Mouse (Mus musculus): ENCODE measurements around the gene Igsf8. TPM values are rescaled to one million over a fixed set of nuclear protein-coding genes. Genes with fewer than 3 reads are reported as not detected.

Gene Igsf8
- polyA plus RNA-seq (2015; fragmentation: Nextera tagmentation; extraction: Ambion mirVana): 84.7 and 88.3 TPM in 2 replicates

- WGBS: 20% methylated on average over 8 of the region's 8 CpGs
- no peaks in the 10 kb centered on the region for H3K36me3 ChIP-seq (ENCODE audit: control insufficient read depth, insufficient read depth, low read length)
- ATAC-seq: no peak
These were observed at the start of gene Igsf8 for GRCm38 (mm10) chr1:172261477-172262078. Gene Igsf8, plus strand, starts transcription at chr1:172261641.

GRCm38 (mm10) chr1:172212776-172213175 is 48.7 kb upstream of the Igsf8 start:
- Histone ChIP-seq H3K27me3 (replicated peaks; ENCODE audit: control insufficient read depth, insufficient read depth, low read length) (no peaks in the 10 kb centered on the region), H3K4me3 (ENCODE audit: low read length) (no peak overlapping the region), H3K36me3 (ENCODE audit: control insufficient read depth, insufficient read depth, low read length) (no peaks in the 10 kb centered on the region), H3K4me1 (ENCODE audit: control insufficient read depth, insufficient read depth, low read depth, low read length) (peaks cover 12% of the 10 kb centered on the region), H3K9ac (ENCODE audit: low read depth, low read length) (no peak overlapping the region), H3K9me3 (ENCODE audit: control insufficient read depth, low read length) (no peaks in the 10 kb centered on the region), H3K27ac (ENCODE audit: low read depth, low read length) (no peak overlapping the region), H3K4me2 (ENCODE audit: low read length) (no peak overlapping the region)
- ATAC-seq: no peak
- 46% methylated on average over 5 of the region's 5 CpGs for WGBS

More at GRCm38 (mm10) chr1:172261477-172262078, at the start of gene Igsf8:
- H3K27ac ChIP-seq (ENCODE audit: low read depth, low read length): peak within 1 kb of the TSS; percentile 64
- peaks cover 4% of the 10 kb centered on the region for H3K4me1 ChIP-seq (ENCODE audit: control insufficient read depth, insufficient read depth, low read depth, low read length)
- no peak within 1 kb of the TSS for H3K4me2 ChIP-seq (ENCODE audit: low read length)
- no peaks in the 10 kb centered on the region for H3K9me3 ChIP-seq (ENCODE audit: control insufficient read depth, low read length)
- no peak within 1 kb of the TSS for H3K4me3 ChIP-seq (ENCODE audit: low read length)
- H3K9ac ChIP-seq (ENCODE audit: low read depth, low read length): peak within 1 kb of the TSS; percentile 22; the same call in 1 of the 2 replicates
- no peaks in the 10 kb centered on the region for H3K27me3 ChIP-seq (replicated peaks; ENCODE audit: control insufficient read depth, insufficient read depth, low read length)

- Histone ChIP-seq H3K9me3 (ENCODE audit: control insufficient read depth, low read length) (no peaks in the 10 kb centered on the region), H3K4me1 (ENCODE audit: control insufficient read depth, insufficient read depth, low read depth, low read length) (peaks cover 12% of the 10 kb centered on the region), H3K27ac (ENCODE audit: low read depth, low read length) (no peak overlapping the region), H3K9ac (ENCODE audit: low read depth, low read length) (no peak overlapping the region), H3K4me2 (ENCODE audit: low read length) (no peak overlapping the region), H3K27me3 (replicated peaks; ENCODE audit: control insufficient read depth, insufficient read depth, low read length) (no peaks in the 10 kb centered on the region), H3K36me3 (ENCODE audit: control insufficient read depth, insufficient read depth, low read length) (no peaks in the 10 kb centered on the region), H3K4me3 (ENCODE audit: low read length) (no peak overlapping the region)
- 31% methylated on average over 4 of the region's 4 CpGs for WGBS
- no peak for ATAC-seq
These were observed 47.7 kb upstream of the Igsf8 start for GRCm38 (mm10) chr1:172213771-172214170.

GRCm38 (mm10) chr1:172214748-172215147 is 46.7 kb upstream of the Igsf8 start:
- no peak for ATAC-seq
- Histone ChIP-seq H3K9ac (ENCODE audit: low read depth, low read length) (no peak overlapping the region), H3K27ac (ENCODE audit: low read depth, low read length) (no peak overlapping the region), H3K9me3 (ENCODE audit: control insufficient read depth, low read length) (no peaks in the 10 kb centered on the region), H3K27me3 (replicated peaks; ENCODE audit: control insufficient read depth, insufficient read depth, low read length) (no peaks in the 10 kb centered on the region), H3K36me3 (ENCODE audit: control insufficient read depth, insufficient read depth, low read length) (no peaks in the 10 kb centered on the region), H3K4me1 (ENCODE audit: control insufficient read depth, insufficient read depth, low read depth, low read length) (peaks cover 14% of the 10 kb centered on the region), H3K4me2 (ENCODE audit: low read length) (no peak overlapping the region), H3K4me3 (ENCODE audit: low read length) (no peak overlapping the region)
- 55% methylated on average over 3 of the region's 3 CpGs for WGBS

- peak overlapping the region; percentile 37 for H3K4me2 ChIP-seq (ENCODE audit: low read length)
- peaks cover 21% of the 10 kb centered on the region for H3K4me1 ChIP-seq (ENCODE audit: control insufficient read depth, insufficient read depth, low read depth, low read length)
- no peak overlapping the region for H3K4me3 ChIP-seq (ENCODE audit: low read length)
- H3K36me3 ChIP-seq (ENCODE audit: control insufficient read depth, insufficient read depth, low read length): no peaks in the 10 kb centered on the region
- peak overlapping the region; percentile 64 for H3K27ac ChIP-seq (ENCODE audit: low read depth, low read length)
- no peaks in the 10 kb centered on the region for H3K27me3 ChIP-seq (replicated peaks; ENCODE audit: control insufficient read depth, insufficient read depth, low read length)
- no peaks in the 10 kb centered on the region for H3K9me3 ChIP-seq (ENCODE audit: control insufficient read depth, low read length)
- H3K9ac ChIP-seq (ENCODE audit: low read depth, low read length): peak overlapping the region; percentile 35
- peak; percentile 60 for ATAC-seq
- under 1% methylated on average over 5 of the region's 5 CpGs for WGBS
These were observed 44.3 kb upstream of the Igsf8 start for GRCm38 (mm10) chr1:172217148-172217547.

- H3K4me1 ChIP-seq (ENCODE audit: control insufficient read depth, insufficient read depth, low read depth, low read length): peaks cover 21% of the 10 kb centered on the region
These were observed 43.1 kb upstream of the Igsf8 start for GRCm38 (mm10) chr1:172218164-172218910.

GRCm38 (mm10) chr1:172219451-172220406 is 41.7 kb upstream of the Igsf8 start, which contains the start of gene Casq1:
Gene Casq1, minus strand, starts transcription at chr1:172219868.
- H3K36me3 ChIP-seq (ENCODE audit: control insufficient read depth, insufficient read depth, low read length): no peaks in the 10 kb centered on the region
- H3K27me3 ChIP-seq (replicated peaks; ENCODE audit: control insufficient read depth, insufficient read depth, low read length): no peaks in the 10 kb centered on the region
- no peak within 1 kb of the TSS for H3K4me3 ChIP-seq (ENCODE audit: low read length)
- H3K9me3 ChIP-seq (ENCODE audit: control insufficient read depth, low read length): no peaks in the 10 kb centered on the region
- H3K27ac ChIP-seq (ENCODE audit: low read depth, low read length): peak within 1 kb of the TSS; percentile 21
- H3K4me2 ChIP-seq (ENCODE audit: low read length): no peak within 1 kb of the TSS
- ATAC-seq: no peak
- H3K4me1 ChIP-seq (ENCODE audit: control insufficient read depth, insufficient read depth, low read depth, low read length): peaks cover 19% of the 10 kb centered on the region
- no peak within 1 kb of the TSS for H3K9ac ChIP-seq (ENCODE audit: low read depth, low read length)
- 80% methylated on average over 18 of the region's 19 CpGs for WGBS

More at GRCm38 (mm10) chr1:172218164-172218910, 43.1 kb upstream of the Igsf8 start:
- H3K4me3 ChIP-seq (ENCODE audit: low read length): no peak overlapping the region
- no peak overlapping the region for H3K4me2 ChIP-seq (ENCODE audit: low read length)
- H3K36me3 ChIP-seq (ENCODE audit: control insufficient read depth, insufficient read depth, low read length): no peaks in the 10 kb centered on the region
- no peaks in the 10 kb centered on the region for H3K27me3 ChIP-seq (replicated peaks; ENCODE audit: control insufficient read depth, insufficient read depth, low read length)
- 45% methylated on average over 15 of the region's 15 CpGs for WGBS
- H3K27ac ChIP-seq (ENCODE audit: low read depth, low read length): no peak overlapping the region
- H3K9ac ChIP-seq (ENCODE audit: low read depth, low read length): no peak overlapping the region; the same call in 1 of the 2 replicates
- ATAC-seq: no peak
- no peaks in the 10 kb centered on the region for H3K9me3 ChIP-seq (ENCODE audit: control insufficient read depth, low read length)

GRCm38 (mm10) chr1:172220414-172220813 is 41.0 kb upstream of the Igsf8 start:
- Histone ChIP-seq H3K4me1 (ENCODE audit: control insufficient read depth, insufficient read depth, low read depth, low read length) (peaks cover 17% of the 10 kb centered on the region), H3K4me2 (ENCODE audit: low read length) (no peak overlapping the region), H3K36me3 (ENCODE audit: control insufficient read depth, insufficient read depth, low read length) (no peaks in the 10 kb centered on the region), H3K9me3 (ENCODE audit: control insufficient read depth, low read length) (no peaks in the 10 kb centered on the region), H3K27ac (ENCODE audit: low read depth, low read length) (peak overlapping the region; percentile 21), H3K4me3 (ENCODE audit: low read length) (no peak overlapping the region), H3K9ac (ENCODE audit: low read depth, low read length) (no peak overlapping the region), H3K27me3 (replicated peaks; ENCODE audit: control insufficient read depth, insufficient read depth, low read length) (no peaks in the 10 kb centered on the region)
- WGBS: 29% methylated on average over 10 of the region's 10 CpGs
- ATAC-seq: peak; percentile 66

Data from hindbrain, embryonic 16.5 days (tissue).